Mouse (Mus musculus): Measurements from ENCODE around the gene Micall2.

GRCm38 (mm10) chr5:139768216-139768615 is 32.1 kb upstream of the Micall2 start:
- TF ChIP-seq POLR2A (IDR thresholded peaks at IDR 0.05; ENCODE audit: insufficient read depth, low read length) (no peak), EP300 (IDR thresholded peaks at IDR 0.05; ENCODE audit: insufficient read depth, low read depth, low read length) (no peak)
